Mouse (Mus musculus): ENCODE results near the gene Kcnk7.

GRCm38 (mm10) chr19:5654720-5655298, 49.4 kb upstream of the Kcnk7 start:
- no peak for TF ChIP-seq CTCF (IDR thresholded peaks at IDR 0.05; ENCODE audit: borderline replicate concordance, insufficient read depth, low read length)
- no peak for TF ChIP-seq POLR2A (IDR thresholded peaks at IDR 0.05; ENCODE audit: low read depth, low read length)

Measured in embryonic fibroblast, embryonic 13.5 days (primary cell).